Mouse (Mus musculus) testis, adult 2 months (tissue): ENCODE data around the gene Wdr81.

ENCODE experiments used
- CTCF ChIP-seq: fragments of 200-500 bp; IDR thresholded peaks from 2 replicates; pipeline ENCODE4 v1.5.1; 2012; ENCODE audit warnings: low read depth, mild to moderate bottlenecking, inconsistent platforms, low read length, moderate library complexity; ENCODE audit not compliant: control insufficient read depth, insufficient read depth, insufficient replicate concordance
- POLR2A ChIP-seq: fragments of 200-500 bp; IDR thresholded peaks from 2 replicates; pipeline ENCODE4 v1.6.1; 2012; ENCODE audit warnings: low read depth, mild to moderate bottlenecking, inconsistent platforms, low read length, moderate library complexity; ENCODE audit not compliant: control insufficient read depth

GRCm38 (mm10) chr11:75463624-75464023 lies 9.1 kb upstream of the Wdr81 start:
- no peak for TF ChIP-seq CTCF
- TF ChIP-seq POLR2A: no peak
